Mouse (Mus musculus): ENCODE measurements around the gene Lrrc10. TPM values are rescaled to one million over a fixed set of nuclear protein-coding genes. Genes with fewer than 3 reads are reported as not detected.

Lrrc10 gene
- polyA plus RNA-seq, 1 experiment from 2014 or later = not detected

GRCm38 (mm10) chr10:117094504-117095329 is 49.6 kb downstream of the Lrrc10 start:
- Histone ChIP-seq H3K4me1 (replicated peaks) (peaks cover 19% of the 10 kb centered on the region), H3K9me3 (no peaks in the 10 kb centered on the region), H3K4me3 (no peak overlapping the region), H3K4me2 (peak overlapping the region; percentile 8; the same call in 1 of the 2 replicates), H3K36me3 (0 out of 2 replicates have a peak, but pooled peaks cover 2% of the 10 kb centered on the region), H3K27ac (replicated peaks) (peak overlapping the region; percentile 87), H3K27me3 (no peaks in the 10 kb centered on the region), H3K9ac (no peak overlapping the region)
- peak; percentile 96 for ATAC-seq (ENCODE audit: low FRiP score, low read depth)
- WGBS = 16% methylated on average over 15 of the region's 15 CpGs

GRCm38 (mm10) chr10:117096096-117096495 is 51.0 kb downstream of the Lrrc10 start:
- Histone ChIP-seq H3K4me3 (no peak overlapping the region), H3K4me2 (no peak overlapping the region), H3K27ac (replicated peaks) (peak overlapping the region; percentile 34; the same call in 1 of the 2 replicates), H3K27me3 (no peaks in the 10 kb centered on the region), H3K9ac (no peak overlapping the region), H3K9me3 (no peaks in the 10 kb centered on the region), H3K36me3 (0 out of 2 replicates have a peak, but pooled peaks cover 2% of the 10 kb centered on the region), H3K4me1 (replicated peaks) (peaks cover 19% of the 10 kb centered on the region)
- no peak for ATAC-seq (ENCODE audit: low FRiP score, low read depth)
- 80% methylated on average over 6 of the region's 6 CpGs for WGBS

Other genes starting within 250 kb of the Lrrc10 start
- 0.10 and 0.13 TPM in 2 replicates for gene Myrfl, start 148.4 kb upstream of the Lrrc10 start, polyA plus RNA-seq (2015; fragmentation: Nextera tagmentation; extraction: Ambion mirVana)
- gene Rab3ip, start 94.6 kb upstream of the Lrrc10 start, polyA plus RNA-seq (2015; fragmentation: Nextera tagmentation; extraction: Ambion mirVana) = 44.3 and 45.1 TPM in 2 replicates
- gene Gm10271, start 72.7 kb upstream of the Lrrc10 start, polyA plus RNA-seq (2015; fragmentation: Nextera tagmentation; extraction: Ambion mirVana) = not detected in 2 replicates
- gene Best3, start 59.0 kb upstream of the Lrrc10 start, polyA plus RNA-seq (2015; fragmentation: Nextera tagmentation; extraction: Ambion mirVana) = 0.08 and 0.17 TPM in 2 replicates
- gene Cct2, start 18.5 kb downstream of the Lrrc10 start, polyA plus RNA-seq (2015; fragmentation: Nextera tagmentation; extraction: Ambion mirVana) = 237 and 245 TPM in 2 replicates
- gene Frs2, start 103.2 kb downstream of the Lrrc10 start, polyA plus RNA-seq (2015; fragmentation: Nextera tagmentation; extraction: Ambion mirVana) = 20.3 and 23.4 TPM in 2 replicates
- 99.3 and 100.0 TPM in 2 replicates for gene Yeats4, start 179.2 kb downstream of the Lrrc10 start, polyA plus RNA-seq (2015; fragmentation: Nextera tagmentation; extraction: Ambion mirVana)
- gene 9530003J23Rik, start 193.4 kb downstream of the Lrrc10 start, polyA plus RNA-seq (2015; fragmentation: Nextera tagmentation; extraction: Ambion mirVana) = not detected in 2 replicates
- 28.0 and 38.9 TPM in 2 replicates for gene Lyz2, start 237.0 kb downstream of the Lrrc10 start, polyA plus RNA-seq (2015; fragmentation: Nextera tagmentation; extraction: Ambion mirVana)
- gene Lyz1, start 247.5 kb downstream of the Lrrc10 start, polyA plus RNA-seq (2015; fragmentation: Nextera tagmentation; extraction: Ambion mirVana) = not detected in 2 replicates

Measured in hindbrain, embryonic 15.5 days (tissue).